Mouse (Mus musculus): ENCODE results near the gene Nhlrc2. TPM values are rescaled to one million over a fixed set of nuclear protein-coding genes. Genes with fewer than 3 reads are reported as not detected.

The Nhlrc2 gene
- polyA plus RNA-seq, 1 experiment from 2014 or later, result 11.5 TPM

GRCm38 (mm10) chr19:56651262-56651661, 103.2 kb downstream of the Nhlrc2 start:
- Histone ChIP-seq H3K36me3 (ENCODE audit: insufficient read depth, low read length) (no peaks in the 10 kb centered on the region), H3K27ac (no peak overlapping the region), H3K9me3 (replicated peaks; ENCODE audit: low read length) (no peaks in the 10 kb centered on the region; the same call in 1 of the 2 replicates), H3K27me3 (ENCODE audit: insufficient read depth, low read length) (0 out of 2 replicates have a peak, but pooled peaks cover 11% of the 10 kb centered on the region), H3K9ac (ENCODE audit: low read depth, low read length) (no peak overlapping the region), H3K4me1 (replicated peaks; ENCODE audit: insufficient read depth, low read length) (no peaks in the 10 kb centered on the region), H3K4me2 (ENCODE audit: low read length) (no peak overlapping the region), H3K4me3 (replicated peaks; ENCODE audit: low read depth, low read length) (no peak overlapping the region)
- no peak for DNase-seq (ENCODE audit: low spot score)
- 75% methylated on average over 4 of the region's 4 CpGs for WGBS
- ATAC-seq (replicated peaks; ENCODE audit: low FRiP score, low read depth), result no peak
- no peak for TF ChIP-seq CTCF (IDR thresholded peaks at IDR 0.05; ENCODE audit: low read depth)

DNA sequence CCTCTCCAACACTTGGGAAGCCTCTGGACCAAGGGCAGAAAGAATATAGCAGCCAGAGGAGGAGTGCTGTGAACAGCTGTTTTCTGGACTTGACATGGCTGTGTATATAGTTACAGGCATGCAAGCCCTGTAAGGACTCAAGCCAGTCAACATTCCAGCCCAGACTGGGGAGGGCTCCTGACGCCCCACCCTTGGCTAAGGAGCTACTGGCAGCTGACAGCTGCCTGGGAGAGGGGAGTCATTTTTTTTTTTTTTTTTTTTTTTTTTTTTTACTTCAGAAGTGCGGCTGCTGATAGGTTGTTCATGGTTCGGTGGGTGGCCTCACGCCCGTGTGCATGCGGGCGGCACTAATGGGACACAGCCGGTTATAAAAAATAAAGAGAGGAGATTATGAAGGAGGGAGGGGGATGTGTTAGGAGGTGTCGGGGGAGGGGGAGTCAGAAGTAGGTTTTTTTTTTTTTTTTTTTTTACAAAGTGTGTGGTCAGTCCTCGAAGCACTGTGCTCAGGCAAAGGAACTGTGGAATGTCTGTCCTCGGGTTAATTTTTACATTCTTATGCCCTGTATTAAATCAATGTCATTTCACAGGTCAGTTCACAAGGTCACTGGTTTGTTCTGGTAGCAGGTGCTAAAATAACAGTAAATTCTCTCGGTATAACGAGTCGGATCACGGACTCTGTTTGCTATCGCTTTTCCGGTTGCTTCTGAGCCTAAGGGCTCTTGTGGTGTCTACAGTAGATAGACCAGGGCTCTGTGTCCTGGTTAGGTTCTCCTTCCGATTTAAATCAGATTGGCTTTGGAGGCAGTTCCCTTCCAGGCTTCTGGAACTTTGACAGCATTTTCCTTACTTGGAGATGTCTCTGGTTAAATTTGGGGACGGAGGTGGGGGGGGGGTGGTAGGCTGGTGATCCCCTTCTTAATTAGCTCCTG, 104.2 kb downstream of the Nhlrc2 start:
- ATAC-seq (replicated peaks; ENCODE audit: low FRiP score, low read depth), result peak; percentile 86
- no peak for TF ChIP-seq CTCF (IDR thresholded peaks at IDR 0.05; ENCODE audit: low read depth)
- no peak overlapping the region for H3K4me3 ChIP-seq (replicated peaks; ENCODE audit: low read depth, low read length)

More for the DNA sequence above, 104.2 kb downstream of the Nhlrc2 start:
- no peak overlapping the region for H3K9ac ChIP-seq (ENCODE audit: low read depth, low read length)
- peak overlapping the region; percentile 44 for H3K4me2 ChIP-seq (ENCODE audit: low read length)
- H3K27me3 ChIP-seq (ENCODE audit: insufficient read depth, low read length), result 0 out of 2 replicates have a peak, but pooled peaks cover 11% of the 10 kb centered on the region
- 14% methylated on average over 19 of the region's 19 CpGs for WGBS
- H3K9me3 ChIP-seq (replicated peaks; ENCODE audit: low read length), result no peaks in the 10 kb centered on the region
- peak; percentile 79 for DNase-seq (ENCODE audit: low spot score)
- H3K36me3 ChIP-seq (ENCODE audit: insufficient read depth, low read length), result no peaks in the 10 kb centered on the region
- no peak overlapping the region for H3K27ac ChIP-seq
- H3K4me1 ChIP-seq (replicated peaks; ENCODE audit: insufficient read depth, low read length), result no peaks in the 10 kb centered on the region

Other genes starting within 250 kb of the Nhlrc2 start
- 0.41 and 0.42 TPM in 2 replicates for gene Nrap, start 158.2 kb upstream of the Nhlrc2 start, polyA plus RNA-seq (2015; fragmentation: Nextera tagmentation; extraction: Ambion mirVana)
- 24.2 and 28.6 TPM in 2 replicates for gene Casp7, start 151.1 kb upstream of the Nhlrc2 start, polyA plus RNA-seq (2015; fragmentation: Nextera tagmentation; extraction: Ambion mirVana)
- gene Plekhs1, start 86.6 kb upstream of the Nhlrc2 start, polyA plus RNA-seq (2015; fragmentation: Nextera tagmentation; extraction: Ambion mirVana), result 1.7 and 1.8 TPM in 2 replicates
- gene Dclre1a, start within 50 bp of the Nhlrc2 start, polyA plus RNA-seq (2015; fragmentation: Nextera tagmentation; extraction: Ambion mirVana), result 17.1 and 18.3 TPM in 2 replicates
- 0.37 and 0.55 TPM in 2 replicates for gene Adrb1, start 173.9 kb downstream of the Nhlrc2 start, polyA plus RNA-seq (2015; fragmentation: Nextera tagmentation; extraction: Ambion mirVana)